Mouse (Mus musculus) frontal cortex, adult 2 months (tissue): ENCODE data around the gene Rpl39. TPM values are rescaled to one million over a fixed set of nuclear protein-coding genes. Genes with fewer than 3 reads are reported as not detected.
"Not testable (repeated sequence)": the region's sequence is repeated elsewhere in the genome, so short reads cannot be mapped to it uniquely, and the experiment has no call there.

ENCODE experiments used
- DNase-seq, 2 experiments: peaks; one replicate each; pipeline ENCODE4 v3.0.0; 2022; ENCODE audit warnings: low spot score in 1 of 2; ENCODE audit errors: extremely low spot score in 1 of 2
- polyA plus RNA-seq: library from polyadenylated mRNA; depleted of rRNA; stranded (reverse); fragments of >200 nt; gene quantifications from 2 replicates; pipeline ENCODE4 v1.2.3, GENCODE M21; 2012; rRNA removed

Rpl39 gene
- 236 and 294 TPM in 2 replicates for polyA plus RNA-seq

DNA sequence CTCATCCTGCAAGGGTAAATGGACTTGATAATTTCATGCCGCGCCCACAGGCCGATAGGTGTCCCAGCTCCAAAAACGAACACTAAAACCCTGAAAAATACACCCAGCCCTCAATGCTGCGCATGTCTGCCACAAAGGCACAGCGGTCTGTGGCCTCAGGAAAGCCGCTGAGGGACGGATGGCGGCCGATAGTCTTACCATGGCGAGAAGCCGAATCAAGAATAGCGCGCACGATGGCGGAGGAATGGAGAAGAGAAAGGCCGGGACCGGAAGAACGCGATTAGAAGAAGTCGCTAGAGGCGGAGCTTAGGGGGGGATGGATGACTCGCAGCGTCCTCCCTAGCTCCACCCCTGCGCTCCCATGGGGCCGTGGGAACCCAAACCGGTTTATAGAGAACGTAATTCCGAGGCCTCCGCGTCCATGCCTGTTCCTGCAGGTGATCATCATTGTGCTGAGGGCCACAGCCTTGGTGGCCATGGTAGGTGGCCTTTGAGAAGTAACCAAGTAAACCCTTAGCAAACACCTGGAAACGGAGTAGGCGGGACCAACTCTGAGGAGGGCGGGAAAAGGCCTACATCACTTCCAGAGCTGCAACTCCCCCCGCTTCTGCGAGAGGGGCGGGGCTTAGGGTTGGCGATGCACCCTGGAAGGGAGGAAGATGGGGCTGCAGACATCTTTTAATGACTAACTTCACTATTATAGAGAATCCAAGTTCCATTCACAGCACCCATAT, at the start of gene Rpl39:
Gene Rpl39, minus strand, starts transcription at position 476 of the 734 bp plus-strand sequence.
- peak; percentile 66 to 78 for DNase-seq

DNA sequence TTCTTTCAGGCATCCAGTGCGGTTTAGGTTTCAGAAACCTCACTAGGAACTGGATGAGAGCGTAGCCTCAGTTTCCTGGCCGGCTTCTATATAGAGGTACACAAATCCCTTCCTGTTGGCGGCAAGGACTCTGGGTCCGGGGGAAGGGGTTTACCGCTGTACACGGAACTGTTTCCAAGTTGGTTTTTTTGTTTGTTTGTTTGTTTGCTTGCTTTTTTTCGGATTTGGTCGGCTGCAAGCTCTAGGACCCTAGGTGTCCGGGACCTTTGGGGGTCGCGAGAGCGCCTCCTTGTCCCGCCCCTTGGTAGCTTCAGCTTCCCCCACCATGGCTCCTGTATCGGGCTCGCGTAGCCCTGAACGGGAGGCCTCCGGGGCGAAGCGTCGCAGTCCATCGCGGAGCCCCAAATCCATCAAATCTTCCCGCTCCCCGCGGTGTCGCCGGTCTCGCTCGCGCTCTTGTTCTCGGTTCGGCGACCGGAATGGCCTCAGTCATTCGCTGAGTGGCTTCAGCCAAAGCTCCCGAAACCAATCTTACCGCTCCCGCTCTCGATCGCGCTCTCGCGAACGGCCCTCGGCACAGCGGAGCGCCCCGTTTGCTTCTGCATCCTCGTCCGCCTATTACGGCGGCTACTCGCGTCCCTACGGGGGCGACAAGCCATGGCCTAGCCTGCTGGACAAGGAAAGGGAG, 41.6 kb upstream of the Rpl39 start, which contains the start of gene Nkap:
Gene Nkap, plus strand, starts transcription at position 125 of the 688 bp plus-strand sequence.
- peak; percentile 31 to 86 for DNase-seq

DNA sequence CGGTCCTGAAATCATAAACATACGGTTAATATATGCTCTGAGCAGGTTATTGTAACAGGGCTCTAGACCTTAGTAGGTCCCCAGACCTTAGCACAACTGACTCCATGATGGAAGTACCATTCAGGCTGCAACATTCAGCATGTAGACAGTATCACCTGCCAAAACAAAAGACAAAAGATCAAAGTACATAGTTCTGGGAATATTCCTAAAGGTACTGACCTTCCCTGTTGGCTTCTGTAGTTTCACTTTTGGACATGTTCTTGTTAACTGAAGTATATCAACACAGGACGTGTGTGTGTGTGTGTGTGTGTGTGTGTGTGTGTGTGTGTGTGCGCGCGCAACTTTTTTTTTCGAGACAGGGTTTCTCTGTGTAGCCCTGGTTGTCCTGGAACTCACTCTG, 40.3 kb upstream of the Rpl39 start:
- no peak for DNase-seq

- DNase-seq, result no peak
Measured at GRCm38 (mm10) chrX:37120212-37120611, 35.0 kb upstream of the Rpl39 start.

DNA sequence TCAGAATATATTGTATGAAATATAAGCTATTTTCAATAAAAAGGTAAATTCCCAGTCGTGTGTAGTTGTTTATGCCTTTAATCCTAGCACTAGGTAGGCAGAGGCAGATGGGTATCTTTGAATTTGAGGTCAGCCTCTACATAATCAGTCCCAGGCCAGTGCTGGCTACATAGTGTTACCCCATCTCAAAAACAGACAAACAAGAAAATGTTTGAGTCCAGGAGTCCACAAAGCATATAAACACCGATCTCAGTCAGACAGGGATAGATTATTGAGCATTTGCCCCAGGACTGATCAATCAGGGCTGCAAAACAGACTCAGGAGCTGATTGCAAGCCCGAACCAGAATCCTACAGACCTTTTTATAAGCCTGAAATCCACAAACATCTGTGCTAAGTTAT, 34.4 kb upstream of the Rpl39 start:
- no peak for DNase-seq

DNA sequence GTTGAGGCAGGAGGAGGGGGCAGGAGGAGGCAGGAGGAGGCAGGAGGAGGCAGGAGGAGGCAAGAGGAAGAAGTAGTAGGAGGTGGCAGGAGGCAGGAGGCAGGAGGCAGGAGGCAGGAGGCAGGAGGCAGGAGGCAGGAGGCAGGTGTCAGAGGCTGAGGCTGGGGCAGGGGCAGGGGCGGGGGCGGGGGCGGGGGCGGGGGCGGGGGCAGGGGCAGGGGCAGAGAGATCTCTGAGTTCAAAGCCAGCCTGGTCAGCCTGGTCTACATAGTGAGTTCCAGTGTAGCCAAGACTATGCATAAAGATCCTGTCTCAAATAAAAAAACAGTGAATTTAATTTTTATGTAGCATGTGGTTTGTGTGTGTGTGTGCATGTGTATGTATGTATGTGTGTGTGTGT, 31.9 kb upstream of the Rpl39 start:
- no peak for DNase-seq

DNA sequence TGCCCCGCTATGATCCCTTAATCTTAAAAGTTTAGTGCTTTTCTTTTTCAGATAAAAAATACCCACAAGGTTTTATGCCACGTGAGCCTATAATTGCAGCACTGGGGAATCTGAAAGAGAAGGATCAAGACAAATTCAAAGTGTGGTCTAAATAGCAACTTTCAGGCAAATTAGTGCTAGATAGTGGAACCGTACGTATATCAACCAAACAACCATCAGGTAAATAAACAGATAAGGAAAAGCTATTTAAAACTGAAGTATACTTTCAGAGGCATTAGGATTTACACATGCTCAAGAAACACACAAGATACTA, 25.6 kb upstream of the Rpl39 start:
- DNase-seq, result no peak

DNA sequence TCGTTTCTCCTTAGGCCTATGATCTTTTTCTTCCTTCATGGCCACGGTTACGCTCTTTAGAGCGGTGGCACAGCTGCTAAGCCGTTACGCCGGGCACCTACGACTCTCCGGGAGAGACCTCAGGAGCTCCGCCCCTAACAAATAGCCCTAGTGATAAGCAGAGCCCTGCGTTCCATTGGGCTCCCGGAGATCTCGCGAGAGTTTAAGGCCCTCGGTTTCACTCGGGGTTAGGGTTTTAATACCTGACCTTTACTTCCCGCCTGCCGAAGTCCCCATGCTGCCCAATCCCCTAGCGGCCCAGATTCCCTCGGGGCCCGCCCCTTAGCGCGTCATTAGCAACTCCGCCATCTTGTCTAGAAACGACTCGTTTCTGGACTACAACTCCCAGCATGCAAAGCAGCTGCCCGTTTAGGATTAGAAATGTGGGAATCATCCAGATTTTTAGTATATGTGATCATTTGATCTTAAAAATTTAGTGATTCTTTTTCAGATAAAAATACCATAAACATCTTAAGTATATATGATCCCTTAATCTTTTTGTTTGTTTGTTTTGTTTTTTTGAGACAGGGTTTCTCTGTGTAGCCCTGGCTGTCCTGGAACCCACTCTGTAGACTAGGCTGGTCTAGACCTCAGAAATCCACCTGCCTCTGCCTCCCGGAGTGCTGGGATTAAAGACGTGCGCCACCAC, 25.1 kb upstream of the Rpl39 start, which contains the start of gene Upf3b:
Gene Upf3b, minus strand, starts transcription at position 130 of the 688 bp plus-strand sequence.
- DNase-seq, result peak; percentile 89 to 92

DNA sequence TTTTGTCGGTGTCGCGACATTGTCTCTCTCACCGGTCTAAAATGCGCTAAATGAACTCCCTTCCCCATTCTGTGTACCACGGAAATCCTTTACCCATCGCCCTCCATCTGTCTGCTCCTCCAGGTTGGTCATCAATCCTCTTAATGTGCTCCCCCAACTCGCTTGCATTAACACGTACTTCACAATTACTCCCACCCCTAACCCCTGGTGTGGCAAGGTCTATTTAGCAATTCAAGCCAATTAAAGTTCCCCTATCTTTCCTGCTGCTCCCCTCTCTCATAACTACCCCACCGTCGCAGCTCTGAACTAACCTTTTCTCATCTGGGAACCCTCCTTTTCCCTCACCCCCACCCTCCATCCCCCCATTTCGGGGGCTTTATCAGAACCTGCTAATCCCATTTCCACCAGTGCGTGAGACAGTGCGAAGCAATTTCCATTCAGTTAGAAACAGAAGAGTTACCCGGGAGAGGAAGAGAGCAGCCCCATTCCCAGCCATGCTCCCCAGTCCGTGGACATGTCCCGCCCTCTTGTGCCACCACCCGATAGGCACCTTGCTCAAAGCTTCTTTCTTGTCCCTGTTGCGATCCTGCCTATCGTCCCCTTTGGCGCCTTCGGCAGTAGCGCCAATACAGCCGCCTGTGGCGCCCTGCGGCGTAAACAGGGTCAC, 24.5 kb upstream of the Rpl39 start:
- DNase-seq, result no peak

DNA sequence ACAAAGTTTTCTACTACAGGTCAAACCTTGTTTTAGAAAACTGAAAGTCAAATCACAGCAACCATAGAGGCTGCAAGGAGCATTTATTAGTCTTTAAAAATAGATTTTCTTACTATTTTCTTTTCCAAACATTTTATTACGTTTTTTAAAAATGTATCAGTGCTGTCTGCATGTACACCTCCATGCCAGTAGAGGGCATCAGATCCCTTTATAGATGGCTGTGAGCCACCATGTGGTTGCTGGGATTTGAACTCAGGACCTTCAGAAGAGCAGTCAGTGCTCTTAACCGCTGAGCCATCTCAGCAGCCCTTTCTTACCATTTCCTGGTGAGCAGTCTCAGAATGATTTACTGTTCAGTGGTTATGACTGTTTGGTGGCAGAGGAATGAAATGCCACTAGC, 18.6 kb upstream of the Rpl39 start:
- no peak for DNase-seq

GRCm38 (mm10) chrX:37098681-37099080, 13.5 kb upstream of the Rpl39 start:
- DNase-seq, result no peak

GRCm38 (mm10) chrX:37095106-37095768, 10.0 kb upstream of the Rpl39 start:
- no peak for DNase-seq

DNA sequence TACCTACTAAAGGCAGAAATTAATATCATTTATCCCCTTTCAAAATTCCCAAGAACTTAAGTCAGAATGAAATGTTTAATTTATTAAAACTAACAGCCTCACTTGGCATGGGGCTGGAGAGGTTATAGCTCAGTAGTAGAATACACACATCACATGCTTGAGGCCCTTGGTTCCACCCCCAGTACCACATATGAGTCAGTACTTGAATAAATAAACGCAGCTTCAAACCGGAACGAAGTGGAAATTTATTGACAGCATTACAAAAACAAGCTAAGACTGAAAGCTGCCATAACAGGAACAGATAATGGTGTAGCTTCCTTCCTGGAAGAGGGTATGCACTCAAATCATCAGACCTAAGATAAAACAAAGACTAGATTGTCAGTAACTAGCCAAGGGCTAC, 6.3 kb upstream of the Rpl39 start:
- DNase-seq, result no peak

DNA sequence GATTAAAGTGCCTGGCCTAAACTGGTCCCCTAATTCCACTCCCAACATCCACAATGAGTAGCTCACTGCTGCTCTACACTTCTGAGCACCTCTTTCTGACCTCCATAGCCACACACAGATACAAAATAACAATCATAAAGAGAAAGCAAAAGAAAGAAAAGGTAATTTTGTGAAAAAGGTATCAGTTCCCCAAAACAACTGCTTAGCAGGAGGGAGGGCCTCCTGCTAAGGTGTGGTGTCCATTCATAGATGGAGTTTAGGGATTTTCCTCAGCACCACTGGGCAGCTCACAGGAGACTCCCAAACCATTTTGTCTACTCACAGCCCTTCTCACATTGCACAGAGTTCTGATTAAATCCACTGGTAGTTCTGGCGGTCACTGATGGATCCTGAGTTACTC, 3.6 kb upstream of the Rpl39 start:
- DNase-seq, result no peak

DNA sequence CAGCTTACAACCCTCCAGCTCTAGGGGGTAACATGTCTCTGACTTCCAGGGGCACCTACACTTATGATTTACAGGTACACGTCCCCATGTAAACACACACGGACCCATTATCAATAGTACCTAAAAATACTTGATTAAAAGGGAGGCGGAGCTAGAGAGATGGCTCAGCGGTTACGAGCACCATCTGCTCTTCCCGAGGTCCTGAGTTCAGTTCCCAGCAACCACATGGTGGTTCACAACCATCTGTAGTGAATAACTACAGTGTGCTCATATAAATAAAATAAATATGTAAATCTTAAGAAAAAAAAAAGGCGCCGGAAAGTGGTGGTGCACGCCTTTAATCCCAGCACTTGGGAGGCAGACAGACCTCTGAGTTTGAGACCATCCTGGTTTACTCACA, 463 bp upstream of the Rpl39 start:
- no peak for DNase-seq

GRCm38 (mm10) chrX:37084318-37084926, 780 bp downstream of the Rpl39 start:
- DNase-seq, result peak; percentile 24 to 39

GRCm38 (mm10) chrX:37081194-37081593, 4.0 kb downstream of the Rpl39 start:
- DNase-seq, result no peak

DNA sequence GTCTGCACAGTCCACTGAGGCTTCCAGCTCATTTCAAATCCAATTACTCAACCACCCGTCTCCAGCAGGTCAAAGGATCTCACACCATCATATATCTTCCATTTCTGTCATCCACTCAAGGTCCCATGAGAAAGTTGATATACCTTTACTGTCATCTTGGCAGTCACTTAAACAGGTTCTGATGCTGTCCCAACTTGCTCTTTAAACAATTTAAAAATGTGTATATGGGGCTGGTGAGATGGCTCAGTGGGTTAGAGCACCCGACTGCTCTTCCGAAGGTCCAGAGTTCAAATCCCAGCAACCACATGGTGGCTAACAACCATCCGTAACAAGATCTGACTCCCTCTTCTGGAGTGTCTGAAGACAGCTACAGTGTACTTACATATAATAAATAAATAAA, 4.9 kb downstream of the Rpl39 start:
- not testable (repeated sequence) for DNase-seq

DNA sequence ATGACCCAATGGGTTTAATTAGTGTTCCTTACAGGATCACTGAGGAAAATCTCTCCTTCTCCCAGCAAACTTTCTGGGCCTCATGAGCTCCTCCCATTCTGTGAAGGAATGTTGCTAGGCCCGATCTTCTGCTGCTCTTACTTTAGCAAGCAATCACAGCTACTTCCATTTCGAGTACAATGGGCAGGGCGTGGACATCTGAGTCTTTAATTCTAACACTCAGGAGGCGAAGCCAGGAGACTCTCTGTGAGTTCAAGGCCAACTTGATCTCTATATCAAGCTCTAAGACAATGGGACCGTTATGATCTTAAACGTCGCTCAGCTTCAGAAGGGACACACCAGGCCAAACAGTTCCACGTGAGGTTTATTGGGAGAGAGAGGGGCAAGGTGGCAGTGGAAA, 8.6 kb downstream of the Rpl39 start:
- no peak for DNase-seq

- DNase-seq, result peak in 1 of 2 experiments; percentile 83
Measured at GRCm38 (mm10) chrX:37074262-37074892, 10.8 kb downstream of the Rpl39 start.
